Mouse (Mus musculus) left cerebral cortex, postnatal 10 days (tissue): ENCODE data around the gene Abraxas2. TPM values are rescaled to one million over a fixed set of nuclear protein-coding genes. Genes with fewer than 3 reads are reported as not detected.

ENCODE experiments used
- total RNA-seq, 2 experiments: library from RNA; stranded (reverse); gene quantifications; 2 replicates each; pipeline ENCODE4 v1.2.3; 2021

The Abraxas2 gene
- total RNA-seq, 2 experiments from 2014 or later = 23.8 to 27.6 TPM

Other genes with a start within 250 kb of the Abraxas2 start
- gene Lhpp, start 248.6 kb upstream of the Abraxas2 start, total RNA-seq = 10 to 100 TPM; 28.6 to 31.6 TPM
- 10 to 100 TPM; 13.9 to 14.5 TPM for gene Fam53b, start 45.3 kb upstream of the Abraxas2 start, total RNA-seq
- 10 to 100 TPM; 36.6 to 41.6 TPM for gene Eef1akmt2, start 6.6 kb upstream of the Abraxas2 start, total RNA-seq
- 10 to 100 TPM; 46.1 to 47.0 TPM for gene Zranb1, start 71.9 kb downstream of the Abraxas2 start, total RNA-seq